Mouse (Mus musculus): ENCODE data around the gene Actg1. TPM values are rescaled to one million over a fixed set of nuclear protein-coding genes. Genes with fewer than 3 reads are reported as not detected.

Actg1 gene
- 1,592 and 1,704 TPM in 2 replicates for polyA plus RNA-seq (2014; fragmentation: Nextera tagmentation; extraction: Ambion mirVana)

DNA sequence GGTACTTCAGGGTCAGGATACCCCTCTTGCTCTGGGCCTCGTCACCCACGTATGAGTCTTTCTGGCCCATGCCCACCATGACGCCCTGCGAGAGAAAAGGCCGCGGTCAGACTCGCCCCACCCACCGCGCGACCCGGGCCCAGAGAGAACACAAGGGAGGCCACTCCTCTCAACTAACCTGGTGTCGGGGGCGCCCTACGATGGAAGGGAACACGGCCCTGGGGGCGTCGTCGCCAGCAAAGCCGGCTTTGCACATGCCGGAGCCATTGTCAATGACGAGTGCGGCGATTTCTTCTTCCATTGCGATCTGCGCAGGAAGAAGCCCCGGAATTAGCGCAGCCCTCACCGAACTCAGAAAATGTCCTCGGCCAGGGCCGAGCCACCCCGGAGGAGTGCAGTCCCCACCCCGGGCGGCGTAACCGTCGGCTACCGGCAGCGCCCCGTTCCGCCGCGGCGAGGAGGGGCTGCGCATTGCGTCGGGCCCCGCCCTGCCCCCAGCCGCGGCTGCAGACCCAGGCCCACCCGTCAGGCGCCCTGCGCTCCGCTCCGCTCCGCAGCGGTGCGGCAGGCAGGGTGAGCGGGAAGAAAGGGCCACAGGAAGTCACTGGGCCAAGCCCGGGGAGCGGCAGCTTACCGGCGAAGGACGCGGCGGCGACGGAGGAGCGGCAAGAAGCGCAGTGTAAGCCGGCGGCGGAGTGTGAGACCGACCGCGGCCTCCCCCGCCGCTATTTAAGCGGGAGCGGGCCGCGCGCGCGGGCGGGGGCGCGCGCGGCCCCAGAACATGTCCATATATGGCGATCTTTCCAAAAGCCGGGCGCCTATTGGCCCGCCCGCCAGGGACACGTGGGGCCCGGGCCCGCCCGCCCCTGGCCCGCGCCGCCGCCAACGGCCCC is at the start of gene Actg1:
Actg1 (minus strand) TSS at position 752 of the 893 bp plus-strand sequence.
- ATAC-seq (replicated peaks; ENCODE audit: low FRiP score) (peak; percentile 79), DNase-seq (ENCODE audit: low spot score) (peak; percentile 88)
- Histone ChIP-seq H3K4me2 (peak within 1 kb of the TSS; percentile 95), H3K4me3 (ENCODE audit: low read depth, low read length) (peak within 1 kb of the TSS; percentile 100), H3K4me1 (replicated peaks; ENCODE audit: control insufficient read depth, insufficient read depth, low read length) (peaks cover 39% of the 10 kb centered on the region), H3K27ac (ENCODE audit: low read depth, low read length) (peak within 1 kb of the TSS; percentile 99), H3K27me3 (replicated peaks; ENCODE audit: control insufficient read depth, insufficient read depth, low read length) (no peaks in the 10 kb centered on the region), H3K9ac (ENCODE audit: low read depth, low read length) (peak within 1 kb of the TSS; percentile 100), H3K9me3 (ENCODE audit: control insufficient read depth, low read length) (no peaks in the 10 kb centered on the region), H3K36me3 (ENCODE audit: control insufficient read depth, insufficient read depth, low read length) (peaks cover 14% of the 10 kb centered on the region)
- WGBS = 2% methylated on average over 98 of the region's 103 CpGs

DNA sequence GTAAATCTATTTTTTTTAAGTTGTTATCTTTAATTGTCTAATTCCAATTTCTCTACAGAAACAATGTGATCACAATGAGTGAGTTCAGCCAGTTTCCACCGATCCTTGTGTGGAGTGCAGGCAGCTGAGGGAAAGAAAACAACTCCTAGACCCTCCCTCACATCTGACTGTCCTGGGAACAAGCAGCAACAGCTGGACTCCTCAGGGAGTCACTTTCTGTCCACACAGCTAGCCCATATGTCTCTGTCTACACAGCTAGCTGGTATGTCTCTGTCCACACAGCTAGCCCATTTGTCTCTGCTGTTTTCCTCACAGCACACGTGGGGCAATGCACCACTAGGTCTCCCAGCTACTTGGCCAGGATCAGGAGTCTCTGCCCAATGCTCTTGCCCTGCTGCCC is 49.3 kb upstream of the Actg1 start:
- 88% methylated on average over 2 of the region's 2 CpGs for WGBS
- peaks cover 30% of the 10 kb centered on the region for H3K36me3 ChIP-seq (ENCODE audit: control insufficient read depth, insufficient read depth, low read length)

DNA sequence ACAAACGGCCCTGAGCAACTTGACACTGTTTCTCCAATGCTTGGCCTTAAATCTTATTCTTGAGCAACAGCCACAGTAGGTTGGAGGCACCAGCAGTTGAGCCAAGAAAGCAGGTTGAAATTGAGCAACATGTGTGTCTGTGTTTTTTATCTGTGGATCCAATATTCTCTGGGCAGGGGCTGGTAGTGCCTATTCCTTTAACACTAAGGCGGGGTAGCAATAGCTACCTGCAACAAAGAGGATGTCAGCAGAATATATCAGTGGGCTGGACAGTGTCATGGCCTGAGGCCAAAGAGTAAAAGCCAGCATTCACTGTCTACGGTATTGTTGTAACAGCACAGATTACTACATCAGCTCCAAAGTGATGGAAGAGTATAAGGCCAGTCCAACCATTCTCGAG is 47.3 kb upstream of the Actg1 start:
- Histone ChIP-seq H3K27me3 (replicated peaks; ENCODE audit: control insufficient read depth, insufficient read depth, low read length) (no peaks in the 10 kb centered on the region), H3K4me2 (no peak overlapping the region), H3K4me3 (ENCODE audit: low read depth, low read length) (no peak overlapping the region), H3K4me1 (replicated peaks; ENCODE audit: control insufficient read depth, insufficient read depth, low read length) (peaks cover 16% of the 10 kb centered on the region), H3K9me3 (ENCODE audit: control insufficient read depth, low read length) (no peaks in the 10 kb centered on the region), H3K9ac (ENCODE audit: low read depth, low read length) (no peak overlapping the region), H3K27ac (ENCODE audit: low read depth, low read length) (no peak overlapping the region), H3K36me3 (ENCODE audit: control insufficient read depth, insufficient read depth, low read length) (peaks cover 22% of the 10 kb centered on the region)
- no peak for DNase-seq (ENCODE audit: low spot score)
- 85% methylated on average over 4 of the region's 4 CpGs for WGBS
- no peak for ATAC-seq (replicated peaks; ENCODE audit: low FRiP score)

More for the DNA sequence above, 49.3 kb upstream of the Actg1 start:
- Histone ChIP-seq H3K9ac (ENCODE audit: low read depth, low read length) (no peak overlapping the region), H3K9me3 (ENCODE audit: control insufficient read depth, low read length) (no peaks in the 10 kb centered on the region), H3K27me3 (replicated peaks; ENCODE audit: control insufficient read depth, insufficient read depth, low read length) (no peaks in the 10 kb centered on the region), H3K27ac (ENCODE audit: low read depth, low read length) (no peak overlapping the region), H3K4me2 (no peak overlapping the region), H3K4me3 (ENCODE audit: low read depth, low read length) (no peak overlapping the region), H3K4me1 (replicated peaks; ENCODE audit: control insufficient read depth, insufficient read depth, low read length) (peaks cover 16% of the 10 kb centered on the region)
- DNase-seq (ENCODE audit: low spot score) = no peak
- ATAC-seq (replicated peaks; ENCODE audit: low FRiP score) = no peak

DNA sequence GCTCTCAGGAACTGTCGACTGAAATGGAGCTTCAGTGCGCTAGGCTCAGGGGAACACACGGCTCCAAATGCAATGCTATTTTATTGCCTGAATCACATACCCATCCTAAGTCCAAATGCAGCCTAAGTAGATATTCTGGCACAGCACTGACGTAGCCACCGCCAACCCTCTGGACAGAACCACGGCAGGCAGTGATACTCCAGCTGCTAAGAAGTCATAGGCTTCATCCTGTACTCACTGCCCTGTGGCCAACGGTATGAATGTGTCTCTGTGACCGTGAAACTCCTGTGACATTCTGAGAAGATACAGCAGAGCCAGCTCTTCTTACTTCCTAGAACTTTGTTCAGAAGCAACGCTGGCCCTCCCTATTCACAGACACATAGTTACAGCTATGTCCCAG is 40.2 kb upstream of the Actg1 start:
- DNase-seq (ENCODE audit: low spot score) (no peak), ATAC-seq (replicated peaks; ENCODE audit: low FRiP score) (no peak)
- Histone ChIP-seq H3K36me3 (ENCODE audit: control insufficient read depth, insufficient read depth, low read length) (peaks cover 28% of the 10 kb centered on the region), H3K27me3 (replicated peaks; ENCODE audit: control insufficient read depth, insufficient read depth, low read length) (no peaks in the 10 kb centered on the region), H3K9ac (ENCODE audit: low read depth, low read length) (no peak overlapping the region), H3K4me1 (replicated peaks; ENCODE audit: control insufficient read depth, insufficient read depth, low read length) (no peaks in the 10 kb centered on the region), H3K4me2 (no peak overlapping the region), H3K4me3 (ENCODE audit: low read depth, low read length) (no peak overlapping the region), H3K9me3 (ENCODE audit: control insufficient read depth, low read length) (no peaks in the 10 kb centered on the region), H3K27ac (ENCODE audit: low read depth, low read length) (no peak overlapping the region)
- 91% methylated on average over 9 of the region's 9 CpGs for WGBS

DNA sequence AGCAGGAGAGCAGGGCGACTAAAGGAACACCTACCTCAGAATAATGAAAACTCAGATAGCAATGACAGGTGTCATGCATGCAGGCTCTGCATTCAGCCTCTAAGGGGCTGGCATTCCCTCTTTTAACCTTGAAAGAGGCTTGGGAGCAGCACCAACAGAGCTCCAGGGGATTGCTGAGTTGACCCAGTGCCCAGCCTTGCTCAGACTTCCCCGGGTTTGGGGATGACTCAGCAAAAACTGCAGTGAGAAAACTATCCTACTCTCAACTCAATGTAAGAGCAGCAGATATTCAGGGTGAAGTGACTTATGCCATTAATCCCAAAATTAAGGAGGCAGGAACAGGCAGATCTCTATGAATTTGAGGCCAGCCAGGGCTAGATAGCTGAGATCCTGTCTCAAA is 38.8 kb upstream of the Actg1 start:
- peaks cover 40% of the 10 kb centered on the region for H3K36me3 ChIP-seq (ENCODE audit: control insufficient read depth, insufficient read depth, low read length)
- DNase-seq (ENCODE audit: low spot score) = no peak
- H3K27me3 ChIP-seq (replicated peaks; ENCODE audit: control insufficient read depth, insufficient read depth, low read length) = no peaks in the 10 kb centered on the region
- H3K9me3 ChIP-seq (ENCODE audit: control insufficient read depth, low read length) = no peaks in the 10 kb centered on the region
- H3K4me3 ChIP-seq (ENCODE audit: low read depth, low read length) = no peak overlapping the region
- no peak overlapping the region for H3K4me2 ChIP-seq
- 56% methylated on average over 2 of the region's 2 CpGs for WGBS
- H3K9ac ChIP-seq (ENCODE audit: low read depth, low read length) = no peak overlapping the region
- no peaks in the 10 kb centered on the region for H3K4me1 ChIP-seq (replicated peaks; ENCODE audit: control insufficient read depth, insufficient read depth, low read length)
- no peak overlapping the region for H3K27ac ChIP-seq (ENCODE audit: low read depth, low read length)
- no peak for ATAC-seq (replicated peaks; ENCODE audit: low FRiP score)

DNA sequence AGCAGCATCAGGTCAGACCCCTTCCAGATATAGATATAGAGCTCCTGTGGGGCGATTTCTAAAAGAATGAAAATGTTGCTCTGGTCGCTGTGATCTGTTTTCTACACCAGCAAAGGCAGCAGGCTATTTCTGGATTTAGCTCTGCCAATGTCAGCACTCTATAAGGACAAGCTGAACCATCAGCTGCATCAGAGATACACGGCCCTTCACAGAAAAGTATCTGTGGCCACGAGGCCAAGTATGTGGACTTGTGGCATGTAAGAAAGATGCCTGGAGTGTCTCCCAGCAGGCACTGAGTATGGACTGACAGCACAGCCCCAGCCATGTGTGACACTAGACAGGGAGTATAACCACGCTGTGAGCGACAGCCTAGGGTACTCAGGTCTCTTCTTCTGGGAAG is 38.3 kb upstream of the Actg1 start:
- no peak for DNase-seq (ENCODE audit: low spot score)
- H3K4me2 ChIP-seq = no peak overlapping the region
- no peaks in the 10 kb centered on the region for H3K4me1 ChIP-seq (replicated peaks; ENCODE audit: control insufficient read depth, insufficient read depth, low read length)
- H3K27me3 ChIP-seq (replicated peaks; ENCODE audit: control insufficient read depth, insufficient read depth, low read length) = no peaks in the 10 kb centered on the region
- no peak for ATAC-seq (replicated peaks; ENCODE audit: low FRiP score)
- H3K9me3 ChIP-seq (ENCODE audit: control insufficient read depth, low read length) = no peaks in the 10 kb centered on the region
- H3K4me3 ChIP-seq (ENCODE audit: low read depth, low read length) = no peak overlapping the region
- peak overlapping the region; percentile 3; the same call in 1 of the 2 replicates for H3K27ac ChIP-seq (ENCODE audit: low read depth, low read length)
- no peak overlapping the region for H3K9ac ChIP-seq (ENCODE audit: low read depth, low read length)
- peaks cover 46% of the 10 kb centered on the region for H3K36me3 ChIP-seq (ENCODE audit: control insufficient read depth, insufficient read depth, low read length)
- 95% methylated on average over 6 of the region's 6 CpGs for WGBS

DNA sequence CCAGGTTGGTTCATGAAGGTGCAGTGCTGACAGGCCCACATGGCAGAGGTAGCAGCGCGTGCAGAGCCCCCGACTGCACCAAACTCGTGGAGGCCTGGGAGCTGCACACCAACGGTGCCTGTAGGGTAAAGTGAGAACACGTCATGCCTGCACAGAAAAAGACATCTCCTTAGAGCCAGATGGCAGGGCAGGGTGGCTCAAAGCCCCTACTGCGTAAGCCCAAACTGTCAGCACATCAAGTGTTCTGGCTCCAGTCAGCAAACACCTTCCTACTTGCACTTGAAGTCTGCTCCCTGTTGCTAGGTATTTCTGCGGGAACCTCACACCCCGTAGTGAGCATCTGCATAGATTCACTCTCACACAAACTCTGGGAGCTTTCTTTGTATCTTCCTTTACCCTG is 34.2 kb upstream of the Actg1 start:
- H3K9ac ChIP-seq (ENCODE audit: low read depth, low read length) = no peak overlapping the region
- no peak for DNase-seq (ENCODE audit: low spot score)
- H3K4me3 ChIP-seq (ENCODE audit: low read depth, low read length) = no peak overlapping the region
- H3K36me3 ChIP-seq (ENCODE audit: control insufficient read depth, insufficient read depth, low read length) = peaks cover 35% of the 10 kb centered on the region
- 93% methylated on average over 9 of the region's 9 CpGs for WGBS
- no peak overlapping the region for H3K27ac ChIP-seq (ENCODE audit: low read depth, low read length)
- no peaks in the 10 kb centered on the region for H3K27me3 ChIP-seq (replicated peaks; ENCODE audit: control insufficient read depth, insufficient read depth, low read length)
- no peak for ATAC-seq (replicated peaks; ENCODE audit: low FRiP score)
- H3K4me1 ChIP-seq (replicated peaks; ENCODE audit: control insufficient read depth, insufficient read depth, low read length) = peaks cover 9% of the 10 kb centered on the region
- no peak overlapping the region for H3K4me2 ChIP-seq
- no peaks in the 10 kb centered on the region for H3K9me3 ChIP-seq (ENCODE audit: control insufficient read depth, low read length)

DNA sequence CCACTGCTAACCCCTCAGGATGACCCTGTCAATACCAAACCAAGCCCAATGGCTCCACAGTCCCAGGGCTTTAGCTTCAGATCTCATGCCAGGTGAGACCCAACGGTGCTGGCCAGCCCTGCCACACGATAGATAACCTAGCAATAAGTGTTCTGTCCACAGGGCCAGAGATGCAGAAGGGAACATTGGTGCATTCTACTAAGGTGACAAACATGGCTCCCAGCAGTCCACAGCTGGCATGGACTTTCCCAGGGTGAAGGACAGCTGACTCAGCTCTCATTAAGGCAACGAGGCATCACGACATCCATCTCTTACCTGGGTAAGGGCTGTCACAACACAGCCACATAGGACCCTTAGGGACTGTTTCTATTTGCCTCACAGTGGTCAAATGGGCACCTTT is 32.8 kb upstream of the Actg1 start:
- Histone ChIP-seq H3K27ac (ENCODE audit: low read depth, low read length) (no peak overlapping the region), H3K36me3 (ENCODE audit: control insufficient read depth, insufficient read depth, low read length) (peaks cover 32% of the 10 kb centered on the region), H3K9ac (ENCODE audit: low read depth, low read length) (no peak overlapping the region), H3K4me3 (ENCODE audit: low read depth, low read length) (no peak overlapping the region), H3K4me2 (no peak overlapping the region), H3K9me3 (ENCODE audit: control insufficient read depth, low read length) (no peaks in the 10 kb centered on the region), H3K4me1 (replicated peaks; ENCODE audit: control insufficient read depth, insufficient read depth, low read length) (peaks cover 13% of the 10 kb centered on the region), H3K27me3 (replicated peaks; ENCODE audit: control insufficient read depth, insufficient read depth, low read length) (no peaks in the 10 kb centered on the region)
- DNase-seq (ENCODE audit: low spot score) = no peak
- WGBS = 87% methylated on average over 4 of the region's 4 CpGs
- ATAC-seq (replicated peaks; ENCODE audit: low FRiP score) = no peak

DNA sequence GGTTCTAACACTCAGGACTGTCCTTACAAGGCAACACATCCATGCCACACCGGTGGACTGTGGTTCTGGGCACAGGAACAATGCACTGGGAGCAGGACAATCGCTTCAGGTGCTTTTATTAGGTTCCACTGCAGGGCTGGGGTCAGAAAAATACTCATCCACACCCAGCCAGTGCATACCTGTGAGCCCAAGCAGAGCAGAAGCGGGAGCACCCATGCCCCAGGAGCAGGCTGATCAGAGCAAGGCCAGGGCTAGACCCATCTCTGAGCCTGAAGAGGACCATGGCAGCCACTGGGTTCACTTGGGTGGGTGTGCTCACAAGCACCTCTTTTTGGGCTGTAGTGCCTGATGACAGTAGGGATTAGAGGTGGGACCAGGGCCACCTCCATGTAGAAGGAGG is 31.9 kb upstream of the Actg1 start:
- no peak overlapping the region for H3K4me2 ChIP-seq
- no peak overlapping the region for H3K4me3 ChIP-seq (ENCODE audit: low read depth, low read length)
- no peaks in the 10 kb centered on the region for H3K9me3 ChIP-seq (ENCODE audit: control insufficient read depth, low read length)
- WGBS = 91% methylated on average over 3 of the region's 3 CpGs
- no peak overlapping the region for H3K9ac ChIP-seq (ENCODE audit: low read depth, low read length)
- no peak for ATAC-seq (replicated peaks; ENCODE audit: low FRiP score)
- no peak for DNase-seq (ENCODE audit: low spot score)
- H3K27me3 ChIP-seq (replicated peaks; ENCODE audit: control insufficient read depth, insufficient read depth, low read length) = no peaks in the 10 kb centered on the region
- H3K4me1 ChIP-seq (replicated peaks; ENCODE audit: control insufficient read depth, insufficient read depth, low read length) = peaks cover 13% of the 10 kb centered on the region
- no peak overlapping the region for H3K27ac ChIP-seq (ENCODE audit: low read depth, low read length)
- H3K36me3 ChIP-seq (ENCODE audit: control insufficient read depth, insufficient read depth, low read length) = peaks cover 35% of the 10 kb centered on the region

All from liver, embryonic 11.5 days (tissue).